Mouse (Mus musculus) gastrocnemius, postnatal 10 days (tissue): Measurements from ENCODE around the gene BC029722. TPM values are rescaled to one million over a fixed set of nuclear protein-coding genes. Genes with fewer than 3 reads are reported as not detected.

Experiments used
- DNase-seq: peaks from one replicate; pipeline ENCODE4 v3.0.0; 2021; ENCODE audit warnings: mixed read lengths
- total RNA-seq, 2 experiments: library from RNA; stranded (reverse); gene quantifications; 2 replicates each; pipeline ENCODE4 v1.2.3; 2021

The BC029722 gene
- total RNA-seq, 2 experiments from 2014 or later: 14.3 to 16.9 TPM

- DNase-seq: no peak
These were observed 34.7 kb downstream of the BC029722 start for GRCm38 (mm10) chr2:155784534-155784933.

GRCm38 (mm10) chr2:155779506-155779905, 39.7 kb downstream of the BC029722 start:
- no peak for DNase-seq

- DNase-seq: no peak
These were observed 40.2 kb downstream of the BC029722 start for GRCm38 (mm10) chr2:155779066-155779465.

GRCm38 (mm10) chr2:155778004-155778403, 41.2 kb downstream of the BC029722 start:
- no peak for DNase-seq

GRCm38 (mm10) chr2:155777688-155777985, 41.6 kb downstream of the BC029722 start:
- no peak for DNase-seq

- no peak for DNase-seq
These were observed 42.2 kb downstream of the BC029722 start for GRCm38 (mm10) chr2:155776824-155777687.

- peak; percentile 77 for DNase-seq
These were observed 43.5 kb downstream of the BC029722 start for GRCm38 (mm10) chr2:155775685-155776263.

- no peak for DNase-seq
These were observed 44.1 kb downstream of the BC029722 start, which contains the start of gene Mmp24 for GRCm38 (mm10) chr2:155774927-155775684. Gene Mmp24 (plus strand): TSS chr2:155775342.

- no peak for DNase-seq
These were observed 44.8 kb downstream of the BC029722 start for GRCm38 (mm10) chr2:155774261-155774926.

GRCm38 (mm10) chr2:155773664-155774063, 45.6 kb downstream of the BC029722 start:
- DNase-seq: no peak

Other genes starting within 250 kb of the BC029722 start
- gene Gss, start 226.6 kb downstream of the BC029722 start, total RNA-seq: 10 to 100 TPM in 1 of 2 experiments, 1 to 10 TPM in 1; 9.2 to 10.4 TPM
- gene Myh7b, start 208.2 kb downstream of the BC029722 start, total RNA-seq: 1 to 10 TPM; 1.3 to 2.3 TPM
- 10 to 100 TPM; 83.4 to 94.8 TPM for gene Trpc4ap, start 127.0 kb downstream of the BC029722 start, total RNA-seq
- 1 to 10 TPM; 7.2 to 9.0 TPM for gene Edem2, start 90.0 kb downstream of the BC029722 start, total RNA-seq
- not detected for gene Gm17581, start 83.6 kb downstream of the BC029722 start, total RNA-seq
- 10 to 100 TPM; 11.7 to 11.9 TPM for gene Procr, start 68.3 kb downstream of the BC029722 start, total RNA-seq
- under 1 TPM in 1 of 2 experiments, not detected in 1; 0.11 TPM for gene Mmp24, start 44.1 kb downstream of the BC029722 start, total RNA-seq
- 10 to 100 TPM; 58.0 to 63.8 TPM for gene Eif6, start 7.5 kb upstream of the BC029722 start, total RNA-seq
- gene Fam83c, start 15.4 kb upstream of the BC029722 start, total RNA-seq: not detected
- 100 to 1,000 TPM in 1 of 2 experiments, 10 to 100 TPM in 1; 92.3 to 108 TPM for gene Uqcc1, start 110.9 kb upstream of the BC029722 start, total RNA-seq
- not detected for gene Gm15557, start 121.3 kb upstream of the BC029722 start, total RNA-seq
- gene Gdf5, start 125.9 kb upstream of the BC029722 start, total RNA-seq: under 1 TPM in 1 of 2 experiments, not detected in 1; 0.14 TPM
- 10 to 100 TPM in 1 of 2 experiments, 1 to 10 TPM in 1; 7.8 to 11.7 TPM for gene Cep250, start 137.0 kb upstream of the BC029722 start, total RNA-seq
- gene 6430550D23Rik, start 188.6 kb upstream of the BC029722 start, total RNA-seq: under 1 TPM; 0.49 to 0.63 TPM
- 10 to 100 TPM; 78.1 to 84.4 TPM for gene Ergic3, start 188.6 kb upstream of the BC029722 start, total RNA-seq
- not detected for gene Fer1l4, start 233.5 kb upstream of the BC029722 start, total RNA-seq
- gene Spag4, start 245.7 kb upstream of the BC029722 start, total RNA-seq: under 1 TPM; 0.85 to 0.86 TPM